Mouse (Mus musculus) liver, adult 2 months (tissue): ENCODE measurements at regions not wholly inside any gene's neighbourhood (a gene's known extent, or its start where the extent isn't known, plus 50 kb on each side); places are given as distances from the start of the nearest gene placed in this dataset.

Experiments used
- DNase-seq: peaks from one replicate; pipeline ENCODE4 v3.0.0-alpha.2; 2011; ENCODE audit warnings: low read depth, low spot score; ENCODE audit errors: extremely low read depth
- H3K27ac ChIP-seq: fragments of 200-500 bp; replicated peaks from 2 replicates; pipeline ENCODE4 v1.5.1; 2012; ENCODE audit warnings: low read depth, mild to moderate bottlenecking, control low read depth, inconsistent platforms, low read length; ENCODE audit not compliant: insufficient read depth
- H3K27me3 ChIP-seq: fragments of 200-500 bp; 2 replicates; pipeline ENCODE4 v1.6.1; 2012; ENCODE audit warnings: mild to moderate bottlenecking, moderate library complexity, low read length, inconsistent platforms; ENCODE audit not compliant: control insufficient read depth, insufficient read depth
- H3K36me3 ChIP-seq: fragments of 200-500 bp; 2 replicates; pipeline ENCODE4 v1.6.1; 2012; ENCODE audit warnings: low read length, inconsistent platforms; ENCODE audit not compliant: control insufficient read depth, insufficient read depth
- H3K4me1 ChIP-seq: fragments of 200-500 bp; 2 replicates; pipeline ENCODE4 v1.6.1; 2011; ENCODE audit warnings: low read length; ENCODE audit not compliant: control insufficient read depth, insufficient read depth
- H3K4me3 ChIP-seq: fragments of 200-500 bp; 2 replicates; pipeline ENCODE4 v1.5.1; 2011; ENCODE audit warnings: low read depth, mild to moderate bottlenecking, control low read depth, low read length, moderate library complexity; ENCODE audit not compliant: insufficient read depth
- H3K79me2 ChIP-seq: fragments of 200-500 bp; 2 replicates; pipeline ENCODE4 v1.6.1; 2012; ENCODE audit warnings: inconsistent platforms, mild to moderate bottlenecking, low read length, moderate library complexity; ENCODE audit not compliant: control insufficient read depth, insufficient read depth
- H3K9ac ChIP-seq: fragments of 200-500 bp; 2 replicates; pipeline ENCODE4 v1.6.1; 2012; ENCODE audit warnings: low read depth, mild to moderate bottlenecking, control low read depth, inconsistent platforms, low read length
- CTCF ChIP-seq: fragments of 200-500 bp; IDR thresholded peaks from 2 replicates; pipeline ENCODE4 v1.5.1; 2011; ENCODE audit warnings: low read depth, low read length, control low read depth
- POLR2A ChIP-seq: fragments of 200-500 bp; IDR thresholded peaks from 2 replicates; pipeline ENCODE4 v1.6.1; 2011; ENCODE audit warnings: low read length, control low read depth; ENCODE audit not compliant: insufficient read depth; ENCODE audit errors: extremely low read depth
- WGBS: fragments of 180-500 bp; shearing (Covaris S2); methylation state at CpG from one replicate; pipeline ENCODE4 v1.1.7; 2018; 5-methylcytosine and 5-hydroxymethylcytosine counted together

- TF ChIP-seq POLR2A (no peak), CTCF (no peak)
- Histone ChIP-seq H3K27me3 (no peaks in the 10 kb centered on the region), H3K9ac (no peak overlapping the region), H3K27ac (no peak overlapping the region), H3K4me3 (no peak overlapping the region), H3K4me1 (no peaks in the 10 kb centered on the region), H3K79me2 (no peaks in the 10 kb centered on the region), H3K36me3 (no peaks in the 10 kb centered on the region)
- WGBS = 89% methylated on average over 1 of the region's 1 CpGs
- no peak for DNase-seq
These were observed 221.7 kb upstream of the Mphosph6 start for GRCm38 (mm10) chr8:118023451-118023850.

GRCm38 (mm10) chr8:118021978-118022377, 220.2 kb upstream of the Mphosph6 start:
- no peaks in the 10 kb centered on the region for H3K27me3 ChIP-seq

GRCm38 (mm10) chr8:118017261-118017660, 215.5 kb upstream of the Mphosph6 start:
- Histone ChIP-seq H3K27me3 (no peaks in the 10 kb centered on the region), H3K36me3 (no peaks in the 10 kb centered on the region), H3K4me1 (no peaks in the 10 kb centered on the region), H3K27ac (no peak overlapping the region), H3K4me3 (no peak overlapping the region), H3K79me2 (no peaks in the 10 kb centered on the region), H3K9ac (no peak overlapping the region)
- TF ChIP-seq POLR2A (no peak), CTCF (no peak)
- no peak for DNase-seq
- 34% methylated on average over 6 of the region's 6 CpGs for WGBS

More at GRCm38 (mm10) chr8:118021978-118022377, 220.2 kb upstream of the Mphosph6 start:
- Histone ChIP-seq H3K9ac (no peak overlapping the region), H3K36me3 (no peaks in the 10 kb centered on the region), H3K4me3 (no peak overlapping the region), H3K79me2 (no peaks in the 10 kb centered on the region), H3K4me1 (no peaks in the 10 kb centered on the region), H3K27ac (no peak overlapping the region)
- DNase-seq = no peak
- TF ChIP-seq POLR2A (no peak), CTCF (no peak)
- WGBS = 37% methylated on average over 3 of the region's 3 CpGs

- Histone ChIP-seq H3K4me3 (no peak overlapping the region), H3K9ac (no peak overlapping the region), H3K27me3 (no peaks in the 10 kb centered on the region), H3K4me1 (no peaks in the 10 kb centered on the region), H3K27ac (no peak overlapping the region), H3K79me2 (no peaks in the 10 kb centered on the region), H3K36me3 (no peaks in the 10 kb centered on the region)
- TF ChIP-seq POLR2A = no peak
- TF ChIP-seq CTCF = no peak
- 63% methylated on average over 2 of the region's 2 CpGs for WGBS
- no peak for DNase-seq
These were observed 203.4 kb upstream of the Mphosph6 start for GRCm38 (mm10) chr8:118005186-118005585.

- Histone ChIP-seq H3K27me3 (no peaks in the 10 kb centered on the region), H3K27ac (no peak overlapping the region), H3K79me2 (no peaks in the 10 kb centered on the region), H3K9ac (no peak overlapping the region), H3K4me1 (no peaks in the 10 kb centered on the region), H3K4me3 (no peak overlapping the region), H3K36me3 (no peaks in the 10 kb centered on the region)
- DNase-seq = no peak
- TF ChIP-seq CTCF = no peak
- TF ChIP-seq POLR2A = no peak
- 47% methylated on average over 7 of the region's 7 CpGs for WGBS
These were observed 202.7 kb upstream of the Mphosph6 start for GRCm38 (mm10) chr8:118004391-118004851.

- DNase-seq = no peak
- Histone ChIP-seq H3K4me3 (no peak overlapping the region), H3K36me3 (no peaks in the 10 kb centered on the region), H3K4me1 (no peaks in the 10 kb centered on the region), H3K79me2 (no peaks in the 10 kb centered on the region), H3K27me3 (no peaks in the 10 kb centered on the region), H3K9ac (no peak overlapping the region), H3K27ac (no peak overlapping the region)
- 88% methylated on average over 10 of the region's 10 CpGs for whole genome bisulfite sequencing
- TF ChIP-seq CTCF (no peak), POLR2A (no peak)
These were observed 199.4 kb upstream of the Mphosph6 start for GRCm38 (mm10) chr8:118001138-118001537.
